Mouse (Mus musculus) right cerebral cortex, postnatal 4 days (tissue): ENCODE data around the gene Dap3.
"Not testable (repeated sequence)": the region's sequence is repeated elsewhere in the genome, so short reads cannot be mapped to it uniquely, and the experiment has no call there.

Experiments used
- DNase-seq: peaks from one replicate; pipeline ENCODE4 v3.0.0-alpha.2; 2022

Dap3 gene

GRCm38 (mm10) chr3:88912585-88912984, 38.4 kb downstream of the Dap3 start:
- DNase-seq = no peak

- no peak for DNase-seq
Observed at GRCm38 (mm10) chr3:88906393-88907159, 44.4 kb downstream of the Dap3 start.

- no peak for DNase-seq
Observed at GRCm38 (mm10) chr3:88905741-88906140, 45.2 kb downstream of the Dap3 start.

GRCm38 (mm10) chr3:88905209-88905608, 45.8 kb downstream of the Dap3 start:
- DNase-seq = no peak

GRCm38 (mm10) chr3:88904803-88905202, 46.2 kb downstream of the Dap3 start:
- DNase-seq = no peak

GRCm38 (mm10) chr3:88893011-88893410, 58.0 kb downstream of the Dap3 start:
- not testable (repeated sequence) for DNase-seq

GRCm38 (mm10) chr3:88882536-88882935, 68.4 kb downstream of the Dap3 start:
- DNase-seq = not testable (repeated sequence)
